Mouse (Mus musculus) heart, embryonic 15.5 days (tissue): ENCODE measurements around the gene Ttll10. TPM values are rescaled to one million over a fixed set of nuclear protein-coding genes. Genes with fewer than 3 reads are reported as not detected.

Experiments used
- ATAC-seq: fragments of 200-750 bp; cut with Nextera tagmentation; replicated peaks from 2 replicates; pipeline ENCODE4 v1.8.0; 2017; ENCODE audit warnings: low read depth, moderate TSS enrichment; ENCODE audit not compliant: insufficient number of reproducible peaks, insufficient read depth, low FRiP score
- H3K27ac ChIP-seq: fragments of 300-500 bp; sonication (generic); 2 replicates; pipeline ENCODE4 v1.5.1; 2015; ENCODE audit warnings: mild to moderate bottlenecking, inconsistent platforms
- H3K27me3 ChIP-seq: fragments of 300-500 bp; sonication (generic); 2 replicates; pipeline ENCODE4 v1.6.1; 2015; ENCODE audit warnings: inconsistent platforms
- H3K36me3 ChIP-seq: fragments of 300-500 bp; sonication (generic); 2 replicates; pipeline ENCODE4 v1.6.1; 2015; ENCODE audit warnings: mild to moderate bottlenecking, inconsistent platforms
- H3K4me1 ChIP-seq: fragments of 300-500 bp; sonication (generic); replicated peaks from 2 replicates; pipeline ENCODE4 v1.6.1; 2015; ENCODE audit warnings: inconsistent platforms
- H3K4me2 ChIP-seq: fragments of 300-500 bp; sonication (generic); 2 replicates; pipeline ENCODE4 v1.6.1; 2015; ENCODE audit warnings: inconsistent platforms, mild to moderate bottlenecking, moderate library complexity
- H3K4me3 ChIP-seq: fragments of 300-500 bp; sonication (generic); 2 replicates; pipeline ENCODE4 v1.5.1; 2015; ENCODE audit warnings: mild to moderate bottlenecking, inconsistent platforms
- H3K9ac ChIP-seq: fragments of 300-500 bp; sonication (generic); 2 replicates; pipeline ENCODE4 v1.6.1; 2015; ENCODE audit warnings: mild to moderate bottlenecking, inconsistent platforms
- H3K9me3 ChIP-seq: fragments of 300-500 bp; sonication (generic); replicated peaks from 2 replicates; pipeline ENCODE4 v1.6.1; 2016; ENCODE audit warnings: inconsistent platforms
- WGBS: fragments of 180-500 bp; shearing (Covaris S2); methylation state at CpG from one replicate; pipeline ENCODE4 v1.1.7; 2015; ENCODE audit warnings: mixed read lengths; 5-methylcytosine and 5-hydroxymethylcytosine counted together
- polyA plus RNA-seq: library from polyadenylated mRNA; unstranded; fragments of >200 nt; fragmentation: Nextera tagmentation; extraction: Ambion mirVana; gene quantifications from 2 replicates; pipeline ENCODE4 v1.2.1, GENCODE M21; 2015

Ttll10 gene
- polyA plus RNA-seq, 1 experiment from 2014 or later: 0.59 TPM

DNA sequence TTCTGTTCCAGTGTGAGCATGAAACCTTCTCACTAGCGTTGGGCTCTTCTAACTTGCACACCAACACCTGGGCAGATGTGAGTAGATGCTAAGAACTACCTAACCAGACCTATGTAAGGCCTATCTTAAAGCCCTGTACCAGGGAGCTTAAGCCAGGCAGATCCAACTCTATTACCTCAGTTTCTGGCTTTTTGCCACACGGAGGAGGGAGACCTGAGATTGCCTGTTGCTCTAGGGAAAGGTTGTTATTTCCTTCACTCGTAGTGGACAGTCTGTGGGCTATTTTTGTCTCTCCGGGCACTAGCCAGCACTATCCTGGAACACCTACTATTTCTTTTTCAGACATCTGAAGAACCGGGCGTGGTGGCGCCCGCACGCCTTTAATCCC, 5.3 kb upstream of the Ttll10 start:
- no peak overlapping the region for H3K4me3 ChIP-seq
- H3K9ac ChIP-seq: no peak overlapping the region
- WGBS: 62% methylated on average over 9 of the region's 9 CpGs
- peaks cover 5% of the 10 kb centered on the region; the same call in 1 of the 2 replicates for H3K4me1 ChIP-seq
- no peaks in the 10 kb centered on the region for H3K27me3 ChIP-seq
- no peak overlapping the region for H3K4me2 ChIP-seq
- 0 out of 2 replicates have a peak, but pooled peaks have one; percentile 15 for ATAC-seq
- H3K27ac ChIP-seq: no peak overlapping the region
- no peaks in the 10 kb centered on the region for H3K9me3 ChIP-seq
- H3K36me3 ChIP-seq: no peaks in the 10 kb centered on the region

DNA sequence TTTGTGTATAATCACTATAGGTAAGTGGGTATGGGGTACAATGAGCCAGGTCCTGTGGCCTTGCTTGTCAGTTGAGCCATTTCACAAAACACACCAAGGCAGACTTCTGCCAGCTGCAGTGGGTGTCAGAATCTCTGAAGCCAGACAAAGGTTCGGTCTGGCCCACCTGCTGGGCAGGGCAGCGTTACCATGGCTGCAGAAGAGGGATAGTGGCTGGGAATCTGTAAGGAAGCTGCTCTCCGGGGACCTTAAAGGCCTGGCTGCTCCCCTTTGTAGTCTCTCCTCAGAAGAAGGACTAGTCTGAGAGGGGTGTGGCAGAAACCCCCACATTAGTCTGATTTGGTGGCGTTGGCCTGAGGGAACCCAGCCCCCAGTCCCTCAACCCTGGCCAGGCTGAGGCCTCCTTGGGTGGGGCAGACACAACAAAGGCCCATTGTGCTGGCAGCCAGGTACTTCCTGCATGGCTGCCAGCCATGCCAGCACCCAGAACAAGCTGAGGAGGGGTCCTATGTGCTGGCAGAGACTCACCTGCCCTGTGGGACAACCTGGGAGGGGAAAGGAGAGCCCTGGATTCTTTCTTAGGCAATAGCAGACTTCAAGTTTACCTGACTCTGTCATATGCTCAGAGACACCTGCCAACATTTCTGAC, 4.8 kb upstream of the Ttll10 start:
- Histone ChIP-seq H3K4me3 (no peak overlapping the region), H3K9ac (no peak overlapping the region), H3K36me3 (no peaks in the 10 kb centered on the region), H3K9me3 (no peaks in the 10 kb centered on the region), H3K4me1 (peaks cover 5% of the 10 kb centered on the region; the same call in 1 of the 2 replicates), H3K4me2 (no peak overlapping the region), H3K27ac (no peak overlapping the region), H3K27me3 (no peaks in the 10 kb centered on the region)
- 40% methylated on average over 4 of the region's 4 CpGs for WGBS
- no peak for ATAC-seq

DNA sequence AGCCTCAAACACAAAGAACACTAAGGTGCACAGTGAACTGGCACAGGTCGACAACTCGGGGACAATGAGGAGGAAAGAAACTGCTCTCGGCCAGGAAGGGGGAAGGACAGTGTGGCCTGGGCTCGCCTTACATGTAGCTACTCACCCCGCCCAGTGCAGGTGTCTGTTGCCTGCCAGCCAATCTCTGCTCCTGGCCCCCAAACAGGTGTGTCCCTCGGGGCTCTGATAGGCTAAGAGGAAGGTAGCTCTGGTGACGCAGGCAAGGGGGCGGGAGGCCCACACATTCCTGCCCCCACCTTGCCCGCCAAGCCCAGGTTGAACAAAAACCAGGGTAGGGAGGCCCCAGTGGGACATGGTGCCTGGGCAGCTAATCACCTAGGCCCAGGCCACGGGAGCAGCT, 499 bp upstream of the Ttll10 start:
- peak overlapping the region; percentile 12; the same call in 1 of the 2 replicates for H3K27ac ChIP-seq
- no peaks in the 10 kb centered on the region for H3K36me3 ChIP-seq
- ATAC-seq: peak; percentile 44; the same call in 1 of the 2 replicates
- 0 out of 2 replicates have a peak, but pooled peaks cover 2% of the 10 kb centered on the region for H3K4me1 ChIP-seq
- peak overlapping the region; percentile 26; the same call in 1 of the 2 replicates for H3K4me3 ChIP-seq
- 34% methylated on average over 10 of the region's 10 CpGs for WGBS
- H3K9me3 ChIP-seq: no peaks in the 10 kb centered on the region
- no peak overlapping the region; the same call in 1 of the 2 replicates for H3K4me2 ChIP-seq
- 0 out of 2 replicates have a peak, but pooled peaks cover 2% of the 10 kb centered on the region for H3K27me3 ChIP-seq
- no peak overlapping the region for H3K9ac ChIP-seq

DNA sequence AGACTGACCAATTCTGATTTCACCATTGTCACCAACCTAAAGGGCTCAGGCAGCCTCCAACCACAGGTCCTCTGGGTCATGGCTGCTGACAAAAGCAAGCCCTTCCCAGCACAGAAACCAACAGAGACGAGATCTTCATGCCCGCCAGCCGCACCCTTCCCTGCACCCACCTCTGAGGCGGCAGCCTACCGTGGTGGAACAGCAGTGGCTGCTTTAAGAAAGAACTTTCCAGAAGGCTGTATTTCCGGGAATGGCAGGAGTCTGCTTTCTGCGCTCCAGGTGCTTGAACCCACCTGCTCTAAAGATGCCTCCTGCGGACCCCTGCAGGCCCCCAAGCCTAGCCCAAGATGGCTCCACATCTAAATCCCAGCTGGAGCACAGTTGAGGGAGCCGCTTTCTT, 388 bp downstream of the Ttll10 start:
- no peak for ATAC-seq
- Histone ChIP-seq H3K27ac (no peak overlapping the region), H3K4me3 (peak overlapping the region; percentile 26; the same call in 1 of the 2 replicates), H3K4me1 (peaks cover 2% of the 10 kb centered on the region), H3K4me2 (no peak overlapping the region), H3K36me3 (no peaks in the 10 kb centered on the region), H3K9me3 (no peaks in the 10 kb centered on the region), H3K27me3 (0 out of 2 replicates have a peak, but pooled peaks cover 2% of the 10 kb centered on the region), H3K9ac (no peak overlapping the region)
- 68% methylated on average over 9 of the region's 9 CpGs for WGBS

DNA sequence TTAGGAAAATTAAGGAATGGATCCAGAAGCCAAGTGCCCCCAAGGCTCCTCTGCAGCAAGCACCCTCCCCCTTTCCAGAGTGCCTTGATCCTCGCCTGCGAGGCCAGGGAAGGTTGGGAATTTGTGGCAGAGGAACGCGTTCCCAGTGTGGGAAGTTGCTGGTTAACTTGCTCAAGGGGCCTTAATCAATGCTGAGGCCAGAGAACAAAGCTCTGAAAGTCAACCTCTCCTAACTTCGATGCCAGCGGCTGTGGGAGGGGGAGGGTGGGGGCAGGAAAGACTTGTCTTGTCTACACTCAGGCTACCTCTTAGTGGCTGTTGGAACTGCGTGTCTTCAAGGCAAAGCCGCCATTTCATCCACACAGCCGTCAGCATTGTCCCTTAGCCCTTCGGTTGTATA, 1.5 kb downstream of the Ttll10 start:
- H3K9me3 ChIP-seq: no peaks in the 10 kb centered on the region
- H3K36me3 ChIP-seq: no peaks in the 10 kb centered on the region
- WGBS: 65% methylated on average over 10 of the region's 10 CpGs
- no peak overlapping the region for H3K4me2 ChIP-seq
- 0 out of 2 replicates have a peak, but pooled peaks cover 2% of the 10 kb centered on the region for H3K27me3 ChIP-seq
- peaks cover 11% of the 10 kb centered on the region for H3K4me1 ChIP-seq
- H3K4me3 ChIP-seq: peak overlapping the region; percentile 12; the same call in 1 of the 2 replicates
- 0 out of 2 replicates have a peak overlapping the region, but pooled peaks have one; percentile 1 for H3K9ac ChIP-seq
- ATAC-seq: no peak
- H3K27ac ChIP-seq: no peak overlapping the region

DNA sequence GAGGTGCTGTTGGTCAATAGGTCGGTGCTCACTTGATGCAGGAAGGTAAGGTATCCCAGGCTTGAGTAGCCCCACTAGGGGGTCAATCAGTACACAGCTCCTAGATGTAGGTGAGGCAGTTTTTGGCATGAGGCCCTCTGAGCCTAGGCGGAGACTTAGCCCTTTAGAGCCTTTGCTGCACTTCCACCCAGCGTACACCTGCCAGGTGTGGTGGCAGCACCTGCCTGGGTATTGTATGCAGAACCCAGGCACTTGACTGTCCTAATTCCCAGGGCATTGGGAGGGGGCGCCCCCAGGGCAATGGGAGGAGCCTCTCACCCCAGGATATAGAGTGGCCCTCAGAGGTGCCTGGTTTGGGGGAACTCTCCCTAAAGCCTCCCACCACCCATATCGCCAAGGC, 4.0 kb downstream of the Ttll10 start:
- Histone ChIP-seq H3K4me2 (no peak overlapping the region), H3K27me3 (0 out of 2 replicates have a peak, but pooled peaks cover 2% of the 10 kb centered on the region), H3K4me1 (peaks cover 28% of the 10 kb centered on the region), H3K9me3 (no peaks in the 10 kb centered on the region), H3K36me3 (no peaks in the 10 kb centered on the region), H3K9ac (no peak overlapping the region), H3K4me3 (no peak overlapping the region), H3K27ac (no peak overlapping the region)
- 87% methylated on average over 5 of the region's 5 CpGs for WGBS
- no peak for ATAC-seq

DNA sequence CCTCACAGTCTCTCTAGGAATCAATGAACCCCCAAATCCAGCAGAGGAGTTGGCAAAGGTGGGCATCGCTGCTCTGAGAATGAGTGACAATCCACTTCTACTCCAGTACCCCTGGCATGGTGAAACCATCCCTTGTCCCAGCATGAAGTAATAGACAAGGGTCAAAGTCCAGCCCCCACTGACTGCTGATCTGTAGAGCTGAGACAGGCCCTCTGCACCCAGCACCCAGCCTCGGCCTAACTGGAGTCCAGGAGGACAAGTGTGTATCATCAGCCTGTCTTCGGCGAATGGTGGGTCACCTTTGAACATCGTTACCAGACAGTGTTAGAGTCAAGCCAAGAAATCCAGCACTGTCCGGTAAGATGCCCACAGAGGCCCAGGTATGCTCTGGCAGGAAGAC, 4.6 kb downstream of the Ttll10 start:
- no peak overlapping the region for H3K4me3 ChIP-seq
- no peak overlapping the region for H3K9ac ChIP-seq
- 89% methylated on average over 6 of the region's 6 CpGs for WGBS
- H3K27ac ChIP-seq: no peak overlapping the region
- H3K9me3 ChIP-seq: no peaks in the 10 kb centered on the region
- no peaks in the 10 kb centered on the region for H3K36me3 ChIP-seq
- no peak for ATAC-seq
- H3K4me2 ChIP-seq: no peak overlapping the region
- H3K4me1 ChIP-seq: peaks cover 28% of the 10 kb centered on the region
- H3K27me3 ChIP-seq: 0 out of 2 replicates have a peak, but pooled peaks cover 2% of the 10 kb centered on the region

DNA sequence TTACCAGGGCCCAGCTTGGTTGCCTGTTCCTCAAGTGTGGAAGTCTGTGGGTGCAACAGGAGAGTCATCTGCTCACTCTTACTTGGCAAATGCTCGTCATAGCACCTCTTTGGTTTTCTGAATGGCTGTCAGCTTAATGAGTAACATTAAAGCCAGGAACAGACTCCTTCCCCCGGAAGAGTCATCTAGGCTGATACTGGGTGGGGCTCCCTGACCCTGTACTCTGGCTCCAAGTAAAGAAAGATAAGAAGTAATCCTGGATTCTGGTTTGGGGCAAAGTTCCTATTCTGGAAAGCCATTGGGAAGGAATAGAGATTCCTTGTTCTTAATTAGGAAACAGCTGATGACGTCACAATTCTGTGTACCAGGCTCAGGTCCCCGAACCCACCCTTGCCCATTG, 5.1 kb downstream of the Ttll10 start:
- no peak overlapping the region for H3K4me2 ChIP-seq
- no peak overlapping the region for H3K9ac ChIP-seq
- H3K4me3 ChIP-seq: no peak overlapping the region
- peaks cover 28% of the 10 kb centered on the region for H3K4me1 ChIP-seq
- ATAC-seq: no peak
- H3K27me3 ChIP-seq: 0 out of 2 replicates have a peak, but pooled peaks cover 2% of the 10 kb centered on the region
- no peaks in the 10 kb centered on the region for H3K9me3 ChIP-seq
- WGBS: 72% methylated on average over 4 of the region's 4 CpGs
- H3K27ac ChIP-seq: no peak overlapping the region
- no peaks in the 10 kb centered on the region for H3K36me3 ChIP-seq

DNA sequence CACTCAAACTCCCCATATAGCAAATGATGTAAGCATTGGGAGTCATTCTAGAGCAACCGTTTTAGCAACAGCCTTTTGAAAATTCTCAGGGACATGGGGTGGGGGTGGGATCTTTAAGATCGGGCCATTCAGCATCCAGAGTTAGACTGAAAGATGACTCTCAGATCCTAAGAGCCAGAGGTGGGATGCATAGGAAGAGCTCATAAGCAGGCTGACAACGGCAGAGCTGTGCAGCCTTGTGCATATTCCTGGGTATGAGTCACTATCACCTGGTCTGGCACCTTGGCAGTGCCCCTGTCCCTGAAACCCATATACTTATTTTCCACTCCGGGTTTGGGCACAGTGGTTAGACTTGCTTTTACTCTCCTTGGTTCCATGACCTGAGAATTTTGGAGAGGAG, 6.1 kb downstream of the Ttll10 start:
- Histone ChIP-seq H3K9me3 (no peaks in the 10 kb centered on the region), H3K27me3 (no peaks in the 10 kb centered on the region), H3K27ac (peak overlapping the region; percentile 58), H3K36me3 (no peaks in the 10 kb centered on the region), H3K4me2 (no peak overlapping the region), H3K9ac (no peak overlapping the region), H3K4me1 (peaks cover 28% of the 10 kb centered on the region), H3K4me3 (no peak overlapping the region)
- peak; percentile 45; the same call in 1 of the 2 replicates for ATAC-seq
- WGBS: 39% methylated on average over 4 of the region's 4 CpGs

DNA sequence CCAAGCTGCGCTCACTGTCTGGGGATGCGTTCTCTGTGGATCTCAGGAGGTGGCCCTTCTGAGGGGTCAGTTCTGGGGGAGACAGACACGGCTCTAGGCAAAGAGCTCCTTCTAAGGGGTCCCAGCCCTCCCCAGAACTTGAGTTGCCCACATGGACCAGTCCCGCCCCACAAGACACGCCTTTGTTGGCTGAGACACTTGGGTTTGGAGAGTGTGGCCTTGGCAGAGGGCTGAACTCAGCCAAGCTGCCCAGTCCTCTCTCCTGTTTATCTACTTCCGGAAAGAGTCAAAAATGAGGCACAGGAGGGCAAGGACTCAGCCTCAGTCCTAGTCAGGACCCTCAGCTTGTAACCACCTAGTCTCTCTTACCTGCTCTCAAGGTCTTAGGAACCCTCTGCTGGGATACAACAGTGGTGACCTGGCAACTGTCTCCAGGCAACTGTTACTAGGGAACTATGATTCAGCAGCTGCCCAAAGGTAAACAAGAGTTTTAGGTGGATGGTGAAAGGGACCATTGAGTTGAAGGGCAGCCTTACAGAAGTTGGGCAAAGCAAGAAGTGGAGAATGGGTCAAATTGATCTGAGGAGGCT, 8.7 kb downstream of the Ttll10 start:
- H3K36me3 ChIP-seq: no peaks in the 10 kb centered on the region
- H3K9ac ChIP-seq: no peak overlapping the region
- WGBS: 51% methylated on average over 6 of the region's 6 CpGs
- H3K4me3 ChIP-seq: no peak overlapping the region
- no peaks in the 10 kb centered on the region for H3K9me3 ChIP-seq
- H3K27ac ChIP-seq: no peak overlapping the region
- H3K4me2 ChIP-seq: no peak overlapping the region
- H3K4me1 ChIP-seq: peaks cover 28% of the 10 kb centered on the region
- no peak for ATAC-seq
- H3K27me3 ChIP-seq: no peaks in the 10 kb centered on the region

DNA sequence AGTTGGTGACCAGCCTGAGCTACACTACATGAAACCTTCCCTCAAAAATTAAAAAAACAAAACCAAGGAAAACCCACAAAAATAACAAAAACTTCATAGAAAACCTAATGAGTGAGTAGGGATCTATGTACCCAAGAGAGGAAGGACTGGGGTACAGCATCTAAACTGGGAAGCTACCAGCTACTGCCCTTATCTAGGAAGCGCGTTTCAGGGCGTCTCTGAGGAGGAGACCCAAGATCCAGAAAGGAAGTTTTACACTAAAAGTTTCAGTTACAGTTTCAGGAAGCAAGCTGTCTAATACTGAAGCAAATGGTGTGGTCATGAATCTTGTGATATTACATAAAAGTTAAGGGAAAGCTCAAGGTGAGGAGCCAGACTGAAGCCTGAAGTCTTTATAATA, 9.4 kb downstream of the Ttll10 start:
- Histone ChIP-seq H3K9me3 (no peaks in the 10 kb centered on the region), H3K4me3 (no peak overlapping the region), H3K9ac (no peak overlapping the region), H3K27me3 (no peaks in the 10 kb centered on the region), H3K36me3 (no peaks in the 10 kb centered on the region), H3K27ac (no peak overlapping the region), H3K4me2 (no peak overlapping the region), H3K4me1 (peaks cover 28% of the 10 kb centered on the region)
- 47% methylated on average over 3 of the region's 3 CpGs for WGBS
- no peak for ATAC-seq
